Mouse (Mus musculus) C2C12 (cell line): Measurements from ENCODE around the gene 2310061I04Rik. TPM values are rescaled to one million over a fixed set of nuclear protein-coding genes. Genes with fewer than 3 reads are reported as not detected.
A peak's percentile ranks its signal among the peaks of the same experiment; 100 is the strongest.

Experiments used
- H3K27me3 ChIP-seq: one replicate; pipeline ENCODE4 v1.6.1; 2011; ENCODE audit not compliant: control insufficient read depth, insufficient read depth, insufficient read length
- H3K36me3 ChIP-seq: one replicate; pipeline ENCODE4 v1.6.1; 2011; ENCODE audit not compliant: control insufficient read depth, insufficient read depth
- H3K4me3 ChIP-seq: one replicate; pipeline ENCODE4 v1.5.1; 2011; ENCODE audit warnings: mild to moderate bottlenecking, control low read depth; ENCODE audit not compliant: poor library complexity, insufficient read depth, severe bottlenecking
- H3K79me2 ChIP-seq: one replicate; pipeline ENCODE4 v1.6.1; 2011; ENCODE audit not compliant: control insufficient read depth, insufficient read depth
- H3K79me3 ChIP-seq: one replicate; pipeline ENCODE4 v1.6.1; 2011; ENCODE audit warnings: low read depth, control low read depth
- H3ac ChIP-seq: one replicate; pipeline ENCODE3; 2011; ENCODE audit warnings: low read depth; ENCODE audit not compliant: control insufficient read depth, insufficient read length
- CEBPB ChIP-seq: IDR thresholded peaks from one replicate; pipeline ENCODE4 v1.6.1; 2011; ENCODE audit warnings: low read depth, mild to moderate bottlenecking, control low read depth, moderate library complexity
- CTCF ChIP-seq: IDR thresholded peaks from one replicate; pipeline ENCODE4 v1.5.1; 2011; ENCODE audit not compliant: control insufficient read depth, insufficient read depth, insufficient read length
- FOSL1 ChIP-seq: IDR thresholded peaks from one replicate; pipeline ENCODE4 v1.8.0; 2011; ENCODE audit warnings: mild to moderate bottlenecking, low read length; ENCODE audit not compliant: poor library complexity, insufficient read depth, severe bottlenecking
- MAX ChIP-seq: IDR thresholded peaks from one replicate; pipeline ENCODE4 v1.6.1; 2011; ENCODE audit warnings: mild to moderate bottlenecking, control low read depth
- MYOD1 ChIP-seq: IDR thresholded peaks from one replicate; pipeline ENCODE4 v1.6.1; 2011; ENCODE audit warnings: low read depth; ENCODE audit not compliant: control insufficient read depth, insufficient read length
- MYOG ChIP-seq: IDR thresholded peaks from one replicate; pipeline ENCODE4 v1.6.1; 2011; ENCODE audit not compliant: control insufficient read depth, insufficient read length; ENCODE audit errors: extremely low read depth
- USF1 ChIP-seq: IDR thresholded peaks from one replicate; pipeline ENCODE4 v1.6.1; 2011; ENCODE audit warnings: low read depth, mild to moderate bottlenecking, control low read depth, moderate library complexity
- polyA plus RNA-seq: library from polyadenylated mRNA; unstranded; fragments of >200 nt; fragmentation: generic; extraction: Trizol; gene quantifications from one replicate; pipeline ENCODE4 v1.2.1, GENCODE M21; 2012; ENCODE audit warnings: missing spikeins

2310061I04Rik gene
- polyA plus RNA-seq, 1 experiment, result 36.0 TPM

GRCm38 (mm10) chr17:35921710-35922109 is 24.5 kb upstream of the 2310061I04Rik start:
- H3K79me3 ChIP-seq, result peaks cover 31% of the 10 kb centered on the region
- no peak overlapping the region for H3ac ChIP-seq
- H3K79me2 ChIP-seq, result peaks cover 50% of the 10 kb centered on the region
- no peaks in the 10 kb centered on the region for H3K27me3 ChIP-seq
- H3K36me3 ChIP-seq, result peaks cover 83% of the 10 kb centered on the region
- TF ChIP-seq FOSL1, result no peak
- no peak for TF ChIP-seq CEBPB
- no peak for TF ChIP-seq MYOD1
- no peak for TF ChIP-seq MYOG
- no peak for TF ChIP-seq CTCF
- TF ChIP-seq USF1, result no peak
- TF ChIP-seq MAX, result no peak
- H3K4me3 ChIP-seq, result no peak overlapping the region

GRCm38 (mm10) chr17:35920862-35921562 is 23.8 kb upstream of the 2310061I04Rik start:
- Histone ChIP-seq H3K36me3 (peaks cover 76% of the 10 kb centered on the region), H3K79me2 (peaks cover 53% of the 10 kb centered on the region), H3K79me3 (peaks cover 32% of the 10 kb centered on the region), H3ac (no peak overlapping the region), H3K27me3 (no peaks in the 10 kb centered on the region), H3K4me3 (no peak overlapping the region)
- TF ChIP-seq USF1 (no peak), FOSL1 (no peak), MYOG (no peak), MYOD1 (no peak), CTCF (no peak), MAX (no peak), CEBPB (no peak)

GRCm38 (mm10) chr17:35920384-35920783 is 23.2 kb upstream of the 2310061I04Rik start:
- TF ChIP-seq CEBPB, result no peak
- no peak for TF ChIP-seq MAX
- TF ChIP-seq USF1, result no peak
- no peak for TF ChIP-seq MYOD1
- TF ChIP-seq FOSL1, result no peak
- no peak for TF ChIP-seq MYOG
- no peak for TF ChIP-seq CTCF
- Histone ChIP-seq H3K36me3 (peaks cover 70% of the 10 kb centered on the region), H3ac (no peak overlapping the region), H3K27me3 (no peaks in the 10 kb centered on the region), H3K4me3 (no peak overlapping the region), H3K79me3 (peaks cover 38% of the 10 kb centered on the region), H3K79me2 (peaks cover 59% of the 10 kb centered on the region)

GRCm38 (mm10) chr17:35919864-35920301 is 22.7 kb upstream of the 2310061I04Rik start:
- Histone ChIP-seq H3K27me3 (no peaks in the 10 kb centered on the region), H3K4me3 (no peak overlapping the region), H3K79me2 (peaks cover 64% of the 10 kb centered on the region), H3ac (no peak overlapping the region), H3K36me3 (peaks cover 65% of the 10 kb centered on the region), H3K79me3 (peaks cover 43% of the 10 kb centered on the region)
- TF ChIP-seq MAX (no peak), FOSL1 (no peak), CEBPB (no peak), MYOG (no peak), USF1 (no peak), MYOD1 (no peak)

- Histone ChIP-seq H3K79me3 (peaks cover 49% of the 10 kb centered on the region), H3K4me3 (peak overlapping the region; percentile 88), H3K79me2 (peaks cover 71% of the 10 kb centered on the region), H3K27me3 (no peaks in the 10 kb centered on the region), H3ac (peak overlapping the region; percentile 25), H3K36me3 (peaks cover 64% of the 10 kb centered on the region)
- TF ChIP-seq CTCF, result no peak
- no peak for TF ChIP-seq MAX
- peak; percentile 80 for TF ChIP-seq CEBPB
- TF ChIP-seq USF1, result no peak
- peak; percentile 37 for TF ChIP-seq MYOD1
- no peak for TF ChIP-seq FOSL1
- TF ChIP-seq MYOG, result no peak
Measured at GRCm38 (mm10) chr17:35919060-35919715, 22.0 kb upstream of the 2310061I04Rik start.
